Mouse (Mus musculus) lung, embryonic 15.5 days (tissue): ENCODE measurements around the gene Rnf157. TPM values are rescaled to one million over a fixed set of nuclear protein-coding genes. Genes with fewer than 3 reads are reported as not detected.

Experiments used
- ATAC-seq: fragments of 200-750 bp; cut with Nextera tagmentation; 2 replicates; pipeline ENCODE4 v1.8.0; 2017; ENCODE audit warnings: moderate number of reproducible peaks, borderline replicate concordance; ENCODE audit not compliant: low FRiP score, low TSS enrichment; ENCODE audit errors: extremely low read depth
- H3K27ac ChIP-seq: fragments of 300-500 bp; sonication (generic); 2 replicates; pipeline ENCODE4 v1.5.1; 2015; ENCODE audit warnings: moderate library complexity, mild to moderate bottlenecking, inconsistent platforms
- H3K27me3 ChIP-seq: fragments of 300-500 bp; sonication (generic); 2 replicates; pipeline ENCODE4 v1.6.1; 2015; ENCODE audit warnings: inconsistent platforms
- H3K36me3 ChIP-seq: fragments of 300-500 bp; sonication (generic); 2 replicates; pipeline ENCODE4 v1.6.1; 2015; ENCODE audit warnings: inconsistent platforms
- H3K4me1 ChIP-seq: fragments of 300-500 bp; sonication (generic); 2 replicates; pipeline ENCODE4 v1.6.1; 2015; ENCODE audit warnings: inconsistent platforms
- H3K4me2 ChIP-seq: fragments of 300-500 bp; sonication (generic); 2 replicates; pipeline ENCODE4 v1.6.1; 2015; ENCODE audit warnings: inconsistent platforms, mild to moderate bottlenecking, moderate library complexity
- H3K4me3 ChIP-seq: fragments of 300-500 bp; sonication (generic); 2 replicates; pipeline ENCODE4 v1.5.1; 2015; ENCODE audit warnings: mild to moderate bottlenecking, inconsistent platforms
- H3K9ac ChIP-seq: fragments of 300-500 bp; sonication (generic); 2 replicates; pipeline ENCODE4 v1.6.1; 2015; ENCODE audit warnings: inconsistent platforms
- H3K9me3 ChIP-seq: fragments of 300-500 bp; sonication (generic); 2 replicates; pipeline ENCODE4 v1.6.1; 2016; ENCODE audit warnings: inconsistent platforms
- whole genome bisulfite sequencing: fragments of 180-500 bp; shearing (Covaris S2); methylation state at CpG from one replicate; pipeline ENCODE4 v1.1.7; 2015; 5-methylcytosine and 5-hydroxymethylcytosine counted together
- polyA plus RNA-seq: library from polyadenylated mRNA; unstranded; fragments of >200 nt; fragmentation: Nextera tagmentation; extraction: Ambion mirVana; gene quantifications from 2 replicates; pipeline ENCODE4 v1.2.1, GENCODE M21; 2015

Rnf157 gene
- polyA plus RNA-seq, 1 experiment from 2014 or later, result 11.4 TPM

GRCm38 (mm10) chr11:116342069-116342791 is 70.6 kb downstream of the Rnf157 start:
- Histone ChIP-seq H3K4me2 (no peak overlapping the region), H3K9me3 (no peaks in the 10 kb centered on the region), H3K4me1 (0 out of 2 replicates have a peak, but pooled peaks cover 1% of the 10 kb centered on the region), H3K27me3 (0 out of 2 replicates have a peak, but pooled peaks cover 1% of the 10 kb centered on the region), H3K27ac (no peak overlapping the region), H3K9ac (no peak overlapping the region), H3K4me3 (no peak overlapping the region), H3K36me3 (no peaks in the 10 kb centered on the region)
- no peak for ATAC-seq
- WGBS, result 61% methylated on average over 25 of the region's 25 CpGs

GRCm38 (mm10) chr11:116337531-116337930 is 75.3 kb downstream of the Rnf157 start:
- peak overlapping the region; percentile 99; the same call in 1 of the 2 replicates for H3K4me2 ChIP-seq
- no peaks in the 10 kb centered on the region for H3K36me3 ChIP-seq
- H3K9me3 ChIP-seq, result no peaks in the 10 kb centered on the region
- peaks cover 29% of the 10 kb centered on the region for H3K27me3 ChIP-seq
- peaks cover 32% of the 10 kb centered on the region for H3K4me1 ChIP-seq
- 64% methylated on average over 6 of the region's 6 CpGs for WGBS
- no peak overlapping the region for H3K27ac ChIP-seq
- no peak overlapping the region for H3K9ac ChIP-seq
- ATAC-seq, result no peak
- no peak overlapping the region for H3K4me3 ChIP-seq

GRCm38 (mm10) chr11:116337000-116337399 is 75.8 kb downstream of the Rnf157 start:
- Histone ChIP-seq H3K4me2 (peak overlapping the region; percentile 99; the same call in 1 of the 2 replicates), H3K9me3 (no peaks in the 10 kb centered on the region), H3K27ac (no peak overlapping the region), H3K4me3 (no peak overlapping the region), H3K27me3 (peaks cover 29% of the 10 kb centered on the region), H3K9ac (no peak overlapping the region), H3K36me3 (no peaks in the 10 kb centered on the region), H3K4me1 (peaks cover 32% of the 10 kb centered on the region)
- 38% methylated on average over 12 of the region's 12 CpGs for WGBS
- ATAC-seq, result no peak

- WGBS, result 79% methylated on average over 4 of the region's 4 CpGs
Observed at GRCm38 (mm10) chr11:116336393-116336792, 76.4 kb downstream of the Rnf157 start.

GRCm38 (mm10) chr11:116335244-116336036 is 77.4 kb downstream of the Rnf157 start, which contains the start of gene Foxj1:
TSS of gene Foxj1 (minus strand) at chr11:116335399.
- WGBS, result 0% methylated on average over 59 of the region's 61 CpGs
- peak within 1 kb of the TSS; percentile 66 for H3K4me3 ChIP-seq
- H3K9me3 ChIP-seq, result no peaks in the 10 kb centered on the region
- H3K36me3 ChIP-seq, result no peaks in the 10 kb centered on the region
- peaks cover 29% of the 10 kb centered on the region for H3K27me3 ChIP-seq
- H3K4me2 ChIP-seq, result peak within 1 kb of the TSS; percentile 99
- H3K27ac ChIP-seq, result peak within 1 kb of the TSS; percentile 75
- peak; percentile 84 for ATAC-seq
- H3K4me1 ChIP-seq, result peaks cover 32% of the 10 kb centered on the region
- peak within 1 kb of the TSS; percentile 56 for H3K9ac ChIP-seq

More at GRCm38 (mm10) chr11:116336393-116336792, 76.4 kb downstream of the Rnf157 start:
- Histone ChIP-seq H3K4me3 (no peak overlapping the region), H3K36me3 (no peaks in the 10 kb centered on the region), H3K27ac (no peak overlapping the region), H3K4me2 (peak overlapping the region; percentile 99), H3K27me3 (peaks cover 29% of the 10 kb centered on the region), H3K4me1 (peaks cover 32% of the 10 kb centered on the region), H3K9ac (no peak overlapping the region), H3K9me3 (no peaks in the 10 kb centered on the region)
- no peak for ATAC-seq

GRCm38 (mm10) chr11:116334417-116334782 is 78.4 kb downstream of the Rnf157 start:
- 8% methylated on average over 26 of the region's 26 CpGs for WGBS
- no peak for ATAC-seq
- no peak overlapping the region for H3K27ac ChIP-seq

GRCm38 (mm10) chr11:116333526-116334416 is 79.1 kb downstream of the Rnf157 start:
- WGBS, result 24% methylated on average over 31 of the region's 31 CpGs
- Histone ChIP-seq H3K9ac (no peak overlapping the region), H3K36me3 (no peaks in the 10 kb centered on the region), H3K4me1 (peaks cover 45% of the 10 kb centered on the region), H3K4me3 (peak overlapping the region; percentile 66), H3K27ac (no peak overlapping the region), H3K27me3 (peaks cover 29% of the 10 kb centered on the region), H3K9me3 (no peaks in the 10 kb centered on the region), H3K4me2 (peak overlapping the region; percentile 99)
- ATAC-seq, result no peak

More at GRCm38 (mm10) chr11:116334417-116334782, 78.4 kb downstream of the Rnf157 start:
- peaks cover 29% of the 10 kb centered on the region for H3K27me3 ChIP-seq
- peaks cover 40% of the 10 kb centered on the region for H3K4me1 ChIP-seq
- no peaks in the 10 kb centered on the region for H3K9me3 ChIP-seq
- H3K4me2 ChIP-seq, result peak overlapping the region; percentile 99
- no peaks in the 10 kb centered on the region for H3K36me3 ChIP-seq
- peak overlapping the region; percentile 66 for H3K4me3 ChIP-seq
- 0 out of 2 replicates have a peak overlapping the region, but pooled peaks have one; percentile 22 for H3K9ac ChIP-seq

GRCm38 (mm10) chr11:116332983-116333270 is 79.9 kb downstream of the Rnf157 start:
- peaks cover 45% of the 10 kb centered on the region for H3K4me1 ChIP-seq
- H3K36me3 ChIP-seq, result no peaks in the 10 kb centered on the region
- H3K9me3 ChIP-seq, result no peaks in the 10 kb centered on the region
- no peak overlapping the region for H3K27ac ChIP-seq
- H3K4me2 ChIP-seq, result no peak overlapping the region
- H3K9ac ChIP-seq, result no peak overlapping the region
- no peak overlapping the region for H3K4me3 ChIP-seq
- H3K27me3 ChIP-seq, result peaks cover 29% of the 10 kb centered on the region
- ATAC-seq, result no peak
- WGBS, result 83% methylated on average over 3 of the region's 3 CpGs

GRCm38 (mm10) chr11:116332232-116332982 is 80.4 kb downstream of the Rnf157 start:
- no peak for ATAC-seq
- Histone ChIP-seq H3K27ac (no peak overlapping the region), H3K27me3 (peaks cover 29% of the 10 kb centered on the region), H3K4me2 (no peak overlapping the region), H3K4me1 (peaks cover 45% of the 10 kb centered on the region), H3K9me3 (no peaks in the 10 kb centered on the region), H3K36me3 (no peaks in the 10 kb centered on the region), H3K4me3 (no peak overlapping the region), H3K9ac (0 out of 2 replicates have a peak overlapping the region, but pooled peaks have one; percentile 13)
- WGBS, result 38% methylated on average over 19 of the region's 19 CpGs

GRCm38 (mm10) chr11:116330211-116330518 is 82.7 kb downstream of the Rnf157 start:
- no peak overlapping the region for H3K9ac ChIP-seq
- no peak for ATAC-seq
- no peaks in the 10 kb centered on the region for H3K9me3 ChIP-seq
- H3K4me1 ChIP-seq, result peaks cover 28% of the 10 kb centered on the region
- H3K27me3 ChIP-seq, result peaks cover 25% of the 10 kb centered on the region
- H3K4me2 ChIP-seq, result no peak overlapping the region
- H3K4me3 ChIP-seq, result no peak overlapping the region
- 60% methylated on average over 7 of the region's 7 CpGs for WGBS
- 0 out of 2 replicates have a peak overlapping the region, but pooled peaks have one; percentile 41 for H3K27ac ChIP-seq
- no peaks in the 10 kb centered on the region for H3K36me3 ChIP-seq
